Mouse (Mus musculus): ENCODE measurements around the gene Tsks. TPM values are rescaled to one million over a fixed set of nuclear protein-coding genes. Genes with fewer than 3 reads are reported as not detected.
A peak's percentile ranks its signal among the peaks of the same experiment; 100 is the strongest.

The Tsks gene
- polyA plus RNA-seq, 1 experiment from 2014 or later, result 0.08 TPM

- Histone ChIP-seq H3K4me1 (replicated peaks; ENCODE audit: control insufficient read depth, insufficient read depth) (no peaks in the 10 kb centered on the region; the same call in 1 of the 2 replicates), H3K27ac (replicated peaks) (no peak overlapping the region), H3K9me3 (ENCODE audit: control insufficient read depth, low read length) (no peaks in the 10 kb centered on the region), H3K4me3 (ENCODE audit: low read depth, low read length) (no peak overlapping the region), H3K27me3 (ENCODE audit: control insufficient read depth, insufficient read depth, low read length) (no peaks in the 10 kb centered on the region), H3K4me2 (replicated peaks; ENCODE audit: low read depth) (no peak overlapping the region), H3K36me3 (ENCODE audit: control insufficient read depth, insufficient read depth, low read length) (no peaks in the 10 kb centered on the region), H3K9ac (ENCODE audit: low read length) (no peak overlapping the region)
- DNase-seq (ENCODE audit: low spot score), result no peak
- TF ChIP-seq CTCF (IDR thresholded peaks at IDR 0.05; ENCODE audit: low read depth) (no peak), EP300 (optimal IDR thresholded peaks at IDR 0.05) (no peak)
- 86% methylated on average over 5 of the region's 5 CpGs for WGBS
- no peak for ATAC-seq (ENCODE audit: low FRiP score, low TSS enrichment)
These were observed 19.8 kb downstream of the Tsks start for GRCm38 (mm10) chr7:44962831-44963230.

DNA sequence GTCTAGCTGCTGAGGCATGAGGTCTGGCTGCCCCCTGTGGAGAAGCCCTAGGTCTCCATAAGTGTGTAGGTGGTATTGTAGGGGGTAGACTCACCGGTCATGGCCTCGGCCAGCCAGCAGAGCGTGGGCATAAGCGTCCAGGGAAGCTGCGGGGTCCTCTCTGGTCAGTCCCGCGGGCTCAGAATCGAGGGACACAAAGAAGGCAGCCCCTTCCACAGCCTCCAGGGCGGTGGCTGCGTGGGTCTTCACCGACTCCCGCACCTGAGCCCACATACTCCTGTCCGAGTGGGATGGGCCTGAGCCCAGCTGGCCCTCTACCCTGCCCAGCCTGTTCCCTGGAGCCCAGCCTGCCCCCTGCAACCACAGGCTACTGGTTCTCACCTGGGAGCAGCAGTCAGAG is 22.0 kb downstream of the Tsks start:
- DNase-seq (ENCODE audit: low spot score) (no peak), ATAC-seq (ENCODE audit: low FRiP score, low TSS enrichment) (no peak)
- Histone ChIP-seq H3K27me3 (ENCODE audit: control insufficient read depth, insufficient read depth, low read length) (no peaks in the 10 kb centered on the region), H3K4me3 (ENCODE audit: low read depth, low read length) (no peak overlapping the region), H3K4me2 (replicated peaks; ENCODE audit: low read depth) (no peak overlapping the region), H3K27ac (replicated peaks) (no peak overlapping the region), H3K4me1 (replicated peaks; ENCODE audit: control insufficient read depth, insufficient read depth) (no peaks in the 10 kb centered on the region; the same call in 1 of the 2 replicates), H3K9me3 (ENCODE audit: control insufficient read depth, low read length) (no peaks in the 10 kb centered on the region), H3K9ac (ENCODE audit: low read length) (no peak overlapping the region), H3K36me3 (ENCODE audit: control insufficient read depth, insufficient read depth, low read length) (0 out of 2 replicates have a peak, but pooled peaks cover 2% of the 10 kb centered on the region)
- WGBS, result 98% methylated on average over 13 of the region's 13 CpGs
- TF ChIP-seq EP300 (optimal IDR thresholded peaks at IDR 0.05) (no peak), CTCF (IDR thresholded peaks at IDR 0.05; ENCODE audit: low read depth) (no peak)

DNA sequence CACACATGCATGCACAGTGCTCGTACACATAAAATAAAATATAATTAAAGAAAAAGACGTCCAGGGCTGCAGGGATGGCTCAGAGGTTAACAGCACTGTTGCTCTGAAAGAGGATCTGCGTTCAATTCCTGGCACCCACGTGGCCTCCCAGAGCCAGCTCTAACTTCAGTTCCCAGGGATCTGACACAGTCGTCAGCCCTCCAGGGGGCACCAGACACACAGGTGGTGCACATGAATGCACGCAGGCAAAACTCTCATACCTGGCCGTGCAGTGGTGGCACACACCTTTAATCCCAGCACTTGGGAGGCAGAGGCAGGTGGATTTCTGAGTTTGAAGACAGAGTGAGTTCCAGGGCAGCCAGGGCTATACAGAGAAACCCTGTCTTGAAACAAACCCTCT is 23.0 kb downstream of the Tsks start:
- Histone ChIP-seq H3K36me3 (ENCODE audit: control insufficient read depth, insufficient read depth, low read length) (0 out of 2 replicates have a peak, but pooled peaks cover 2% of the 10 kb centered on the region), H3K9ac (ENCODE audit: low read length) (no peak overlapping the region), H3K4me1 (replicated peaks; ENCODE audit: control insufficient read depth, insufficient read depth) (no peaks in the 10 kb centered on the region; the same call in 1 of the 2 replicates), H3K27me3 (ENCODE audit: control insufficient read depth, insufficient read depth, low read length) (no peaks in the 10 kb centered on the region), H3K27ac (replicated peaks) (no peak overlapping the region), H3K4me2 (replicated peaks; ENCODE audit: low read depth) (no peak overlapping the region), H3K4me3 (ENCODE audit: low read depth, low read length) (no peak overlapping the region), H3K9me3 (ENCODE audit: control insufficient read depth, low read length) (no peaks in the 10 kb centered on the region)
- TF ChIP-seq EP300 (optimal IDR thresholded peaks at IDR 0.05) (no peak), CTCF (IDR thresholded peaks at IDR 0.05; ENCODE audit: low read depth) (peak; percentile 47)
- WGBS, result 77% methylated on average over 7 of the region's 7 CpGs
- DNase-seq (ENCODE audit: low spot score) (peak; percentile 28), ATAC-seq (ENCODE audit: low FRiP score, low TSS enrichment) (no peak)

GRCm38 (mm10) chr7:44966638-44967037 is 23.6 kb downstream of the Tsks start:
- Histone ChIP-seq H3K36me3 (ENCODE audit: control insufficient read depth, insufficient read depth, low read length) (0 out of 2 replicates have a peak, but pooled peaks cover 2% of the 10 kb centered on the region), H3K9ac (ENCODE audit: low read length) (no peak overlapping the region), H3K4me2 (replicated peaks; ENCODE audit: low read depth) (no peak overlapping the region), H3K27me3 (ENCODE audit: control insufficient read depth, insufficient read depth, low read length) (no peaks in the 10 kb centered on the region), H3K27ac (replicated peaks) (no peak overlapping the region), H3K9me3 (ENCODE audit: control insufficient read depth, low read length) (no peaks in the 10 kb centered on the region), H3K4me3 (ENCODE audit: low read depth, low read length) (no peak overlapping the region), H3K4me1 (replicated peaks; ENCODE audit: control insufficient read depth, insufficient read depth) (no peaks in the 10 kb centered on the region; the same call in 1 of the 2 replicates)
- ATAC-seq (ENCODE audit: low FRiP score, low TSS enrichment) (peak; percentile 19; the same call in 1 of the 2 replicates), DNase-seq (ENCODE audit: low spot score) (peak; percentile 64)
- 59% methylated on average over 15 of the region's 15 CpGs for WGBS
- TF ChIP-seq CTCF (IDR thresholded peaks at IDR 0.05; ENCODE audit: low read depth), result peak; percentile 54
- no peak for TF ChIP-seq EP300 (optimal IDR thresholded peaks at IDR 0.05)

DNA sequence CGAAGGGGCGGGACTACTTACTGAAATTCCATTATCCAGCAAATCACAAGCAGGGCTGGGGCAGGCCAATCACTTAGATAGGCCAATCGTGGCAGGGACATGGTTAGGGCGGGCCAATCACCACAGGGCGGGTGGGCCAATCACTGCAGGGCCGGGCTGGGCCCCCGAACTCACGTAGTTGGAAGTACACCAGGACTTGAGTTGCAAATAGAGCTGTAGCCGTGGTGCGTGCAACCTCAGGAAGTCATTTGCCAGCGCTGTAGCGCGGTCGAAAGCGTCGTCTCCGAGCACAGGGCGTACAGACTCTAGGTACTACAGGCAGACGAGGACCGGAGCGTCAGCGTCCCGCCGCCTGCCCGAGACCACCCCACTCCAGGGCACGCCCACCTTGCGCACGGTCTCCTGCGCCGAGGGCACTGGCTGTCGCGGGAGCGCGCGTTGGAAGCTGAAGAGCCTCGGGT is 27.3 kb downstream of the Tsks start:
- Histone ChIP-seq H3K4me1 (replicated peaks; ENCODE audit: control insufficient read depth, insufficient read depth) (no peaks in the 10 kb centered on the region), H3K4me3 (ENCODE audit: low read depth, low read length) (peak overlapping the region; percentile 48), H3K9me3 (ENCODE audit: control insufficient read depth, low read length) (no peaks in the 10 kb centered on the region), H3K36me3 (ENCODE audit: control insufficient read depth, insufficient read depth, low read length) (0 out of 2 replicates have a peak, but pooled peaks cover 2% of the 10 kb centered on the region), H3K9ac (ENCODE audit: low read length) (peak overlapping the region; percentile 64), H3K27ac (replicated peaks) (peak overlapping the region; percentile 69), H3K4me2 (replicated peaks; ENCODE audit: low read depth) (peak overlapping the region; percentile 81), H3K27me3 (ENCODE audit: control insufficient read depth, insufficient read depth, low read length) (no peaks in the 10 kb centered on the region)
- WGBS, result under 1% methylated on average over 36 of the region's 36 CpGs
- TF ChIP-seq CTCF (IDR thresholded peaks at IDR 0.05; ENCODE audit: low read depth) (no peak), EP300 (optimal IDR thresholded peaks at IDR 0.05) (no peak)
- peak; percentile 87 for DNase-seq (ENCODE audit: low spot score)
- peak; percentile 92 for ATAC-seq (ENCODE audit: low FRiP score, low TSS enrichment)

- no peak overlapping the region; the same call in 1 of the 2 replicates for H3K27ac ChIP-seq (replicated peaks)
- H3K27me3 ChIP-seq (ENCODE audit: control insufficient read depth, insufficient read depth, low read length), result no peaks in the 10 kb centered on the region
- H3K4me3 ChIP-seq (ENCODE audit: low read depth, low read length), result no peak overlapping the region
- DNase-seq (ENCODE audit: low spot score), result no peak
- peak overlapping the region; percentile 81 for H3K4me2 ChIP-seq (replicated peaks; ENCODE audit: low read depth)
- no peak overlapping the region; the same call in 1 of the 2 replicates for H3K9ac ChIP-seq (ENCODE audit: low read length)
- ATAC-seq (ENCODE audit: low FRiP score, low TSS enrichment), result no peak
- 0 out of 2 replicates have a peak, but pooled peaks cover 2% of the 10 kb centered on the region for H3K36me3 ChIP-seq (ENCODE audit: control insufficient read depth, insufficient read depth, low read length)
- H3K4me1 ChIP-seq (replicated peaks; ENCODE audit: control insufficient read depth, insufficient read depth), result no peaks in the 10 kb centered on the region
- no peaks in the 10 kb centered on the region for H3K9me3 ChIP-seq (ENCODE audit: control insufficient read depth, low read length)
- WGBS, result 43% methylated on average over 7 of the region's 7 CpGs
- TF ChIP-seq CTCF (IDR thresholded peaks at IDR 0.05; ENCODE audit: low read depth) (no peak), EP300 (optimal IDR thresholded peaks at IDR 0.05) (no peak)
These were observed 28.1 kb downstream of the Tsks start for GRCm38 (mm10) chr7:44971142-44971541.

Data from stomach, postnatal 0 days (tissue).